Mouse (Mus musculus) stomach, embryonic 14.5 days (tissue): Measurements from ENCODE around the gene A830031A19Rik. TPM values are rescaled to one million over a fixed set of nuclear protein-coding genes. Genes with fewer than 3 reads are reported as not detected.

Experiments
- ATAC-seq: fragments of 200-750 bp; cut with Nextera tagmentation; 2 replicates; pipeline ENCODE4 v1.8.0; 2017; ENCODE audit warnings: low read depth, moderate TSS enrichment; ENCODE audit not compliant: insufficient number of reproducible peaks, insufficient read depth, low FRiP score
- H3K27ac ChIP-seq: fragments of 300-500 bp; sonication (generic); 2 replicates; pipeline ENCODE4 v1.5.1; 2014; ENCODE audit warnings: mild to moderate bottlenecking, low read length, moderate library complexity, mixed read lengths
- H3K27me3 ChIP-seq: fragments of 300-500 bp; sonication (generic); 2 replicates; pipeline ENCODE4 v1.6.1; 2014; ENCODE audit warnings: low read length, control low read depth, mixed read lengths; ENCODE audit not compliant: control insufficient read depth, insufficient read depth
- H3K36me3 ChIP-seq: fragments of 300-500 bp; sonication (generic); 2 replicates; pipeline ENCODE4 v1.6.1; 2014; ENCODE audit warnings: mild to moderate bottlenecking, control low read depth, low read length, moderate library complexity, mixed read lengths; ENCODE audit not compliant: control insufficient read depth, insufficient read depth
- H3K4me1 ChIP-seq: fragments of 300-500 bp; sonication (generic); 2 replicates; pipeline ENCODE4 v1.6.1; 2014; ENCODE audit warnings: low read length, control low read depth, mixed read lengths; ENCODE audit not compliant: control insufficient read depth, insufficient read depth
- H3K4me2 ChIP-seq: fragments of 300-500 bp; sonication (generic); replicated peaks from 2 replicates; pipeline ENCODE4 v1.6.1; 2014; ENCODE audit warnings: low read depth, low read length, control low read depth
- H3K4me3 ChIP-seq: fragments of 300-500 bp; sonication (generic); 2 replicates; pipeline ENCODE4 v1.5.1; 2014; ENCODE audit warnings: low read depth, low read length, control low read depth
- H3K9ac ChIP-seq: fragments of 300-500 bp; sonication (generic); replicated peaks from 2 replicates; pipeline ENCODE4 v1.6.1; 2014; ENCODE audit warnings: low read depth, mild to moderate bottlenecking, control low read depth, low read length, moderate library complexity, mixed read lengths
- H3K9me3 ChIP-seq: fragments of 300-500 bp; sonication (generic); 2 replicates; pipeline ENCODE4 v1.6.1; 2016; ENCODE audit warnings: low read depth, low read length, control low read depth; ENCODE audit not compliant: control insufficient read depth
- WGBS: fragments of 180-500 bp; shearing (Covaris S2); extraction: QIAGEN DNeasy Blood & Tissue Kit; methylation state at CpG from one replicate; pipeline ENCODE4 v1.1.7; 2014; 5-methylcytosine and 5-hydroxymethylcytosine counted together
- polyA plus RNA-seq: library from polyadenylated mRNA; unstranded; fragments of >200 nt; fragmentation: Nextera tagmentation; extraction: Ambion mirVana; gene quantifications from 2 replicates; pipeline ENCODE4 v1.2.1, GENCODE M21; 2014

Gene A830031A19Rik
- polyA plus RNA-seq, 1 experiment from 2014 or later = not detected

DNA sequence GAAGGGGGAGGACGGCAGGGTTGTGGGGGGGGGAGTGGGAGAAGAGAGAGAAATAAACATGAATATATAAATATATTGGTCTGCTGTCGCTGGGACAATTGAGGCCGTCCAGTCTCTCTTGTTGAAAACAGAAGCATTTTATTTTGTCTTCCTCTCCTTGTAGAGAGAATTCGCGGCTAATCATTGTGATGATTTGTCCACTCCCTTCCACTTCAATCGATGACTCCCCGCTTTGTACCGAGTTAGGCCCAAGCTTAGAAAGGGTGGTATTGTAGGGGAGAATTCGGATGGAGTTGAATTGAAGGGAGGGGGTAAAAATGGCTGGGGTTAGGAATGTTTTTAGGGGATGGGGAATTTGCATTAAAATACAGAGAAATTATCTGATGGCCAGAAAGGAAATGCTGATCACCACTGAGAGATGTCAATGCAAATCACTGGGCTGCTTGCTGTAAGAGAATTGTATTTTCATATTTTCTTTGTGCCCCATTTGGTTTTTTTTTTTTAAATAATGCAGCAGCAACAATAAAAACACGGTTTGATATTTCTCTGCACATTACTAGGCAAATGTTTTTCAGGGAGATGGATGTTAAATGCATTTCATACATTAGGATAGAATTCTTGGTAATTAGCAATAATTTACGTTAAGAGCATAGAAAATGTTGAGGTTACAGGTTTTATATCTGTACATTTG lies 7.7 kb upstream of the A830031A19Rik start:
- H3K9ac ChIP-seq = peak overlapping the region; percentile 63; the same call in 1 of the 2 replicates
- peaks cover 10% of the 10 kb centered on the region for H3K36me3 ChIP-seq
- peak overlapping the region; percentile 96 for H3K27ac ChIP-seq
- ATAC-seq = no peak
- peak overlapping the region; percentile 99 for H3K4me2 ChIP-seq
- H3K4me3 ChIP-seq = peak overlapping the region; percentile 49
- peaks cover 28% of the 10 kb centered on the region for H3K4me1 ChIP-seq
- H3K27me3 ChIP-seq = no peaks in the 10 kb centered on the region
- 17% methylated on average over 11 of the region's 11 CpGs for WGBS
- no peaks in the 10 kb centered on the region for H3K9me3 ChIP-seq

DNA sequence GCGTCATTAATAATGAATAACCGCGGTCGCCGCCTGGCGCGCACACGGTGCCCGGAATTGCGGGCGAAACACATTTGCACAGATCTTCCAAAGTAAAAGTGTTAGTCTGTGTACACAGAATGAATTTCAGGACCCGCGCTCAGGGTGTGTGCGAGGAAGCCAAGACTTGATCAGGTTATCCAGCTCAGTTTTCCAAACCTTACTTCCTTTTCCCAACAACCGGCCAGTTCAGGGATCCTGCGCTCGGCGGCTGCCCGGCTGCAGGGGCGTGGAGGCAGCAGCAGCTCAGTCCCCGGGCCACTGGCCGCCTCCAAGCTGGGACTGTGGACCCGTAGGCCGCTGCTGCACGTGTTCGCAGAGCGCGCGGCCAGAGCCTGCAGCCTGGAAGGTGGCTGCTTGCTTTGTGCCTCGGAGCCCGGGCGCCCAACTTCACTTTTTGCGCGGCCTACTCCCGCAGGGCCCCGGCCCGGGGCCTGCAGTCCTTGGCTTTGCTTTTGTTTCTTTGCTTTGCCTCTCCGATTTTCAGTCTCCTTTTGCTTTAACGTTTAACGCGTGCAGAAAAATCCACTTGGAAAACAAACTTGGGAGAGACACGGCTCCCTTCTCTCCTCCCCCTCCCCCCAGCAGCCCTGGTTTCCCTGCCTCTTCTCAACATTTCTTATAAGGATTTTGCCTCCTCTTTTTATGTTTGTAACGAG lies 7.0 kb upstream of the A830031A19Rik start:
- under 1% methylated on average over 42 of the region's 43 CpGs for WGBS
- Histone ChIP-seq H3K27ac (peak overlapping the region; percentile 96), H3K36me3 (peaks cover 10% of the 10 kb centered on the region), H3K4me1 (peaks cover 28% of the 10 kb centered on the region), H3K4me3 (peak overlapping the region; percentile 49), H3K27me3 (no peaks in the 10 kb centered on the region), H3K9me3 (no peaks in the 10 kb centered on the region), H3K4me2 (peak overlapping the region; percentile 99), H3K9ac (peak overlapping the region; percentile 63)
- no peak for ATAC-seq

DNA sequence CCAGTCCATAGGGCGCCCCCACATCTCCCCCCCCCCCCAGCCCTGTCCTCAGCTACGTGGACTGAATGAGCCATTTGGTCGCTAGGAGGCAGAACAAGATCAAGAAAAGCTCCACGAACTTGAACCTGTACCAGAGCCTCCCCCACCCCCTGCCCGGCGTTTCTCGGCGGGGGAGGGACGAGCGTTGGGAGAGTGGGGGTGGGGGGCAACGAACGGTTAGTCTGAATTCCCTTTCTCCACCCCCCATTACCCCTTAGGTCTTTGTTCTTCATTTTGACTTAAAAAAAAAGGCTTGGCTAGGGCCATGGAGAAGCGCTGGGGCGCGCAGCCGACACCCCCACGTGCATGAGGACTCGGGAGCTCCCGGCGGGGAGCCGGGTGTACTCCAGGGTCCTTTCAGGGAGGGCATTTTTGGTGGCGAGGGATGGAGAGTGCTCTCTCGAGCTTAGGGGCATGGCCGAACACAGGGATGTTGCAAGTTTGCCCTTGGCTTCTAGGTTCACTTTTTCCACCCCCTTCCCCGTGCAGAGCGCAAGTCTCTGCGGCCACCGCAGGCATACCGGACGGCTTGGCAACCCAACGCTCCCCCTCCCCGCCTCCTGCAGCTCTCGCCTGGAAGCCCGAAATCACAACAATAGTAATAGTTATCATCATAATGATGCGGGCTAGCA lies 6.3 kb upstream of the A830031A19Rik start:
- peak overlapping the region; percentile 96 for H3K27ac ChIP-seq
- H3K36me3 ChIP-seq = peaks cover 10% of the 10 kb centered on the region
- H3K27me3 ChIP-seq = no peaks in the 10 kb centered on the region
- H3K4me3 ChIP-seq = peak overlapping the region; percentile 49
- H3K4me1 ChIP-seq = peaks cover 22% of the 10 kb centered on the region
- peak; percentile 25; the same call in 1 of the 2 replicates for ATAC-seq
- peak overlapping the region; percentile 63 for H3K9ac ChIP-seq
- WGBS = under 1% methylated on average over 34 of the region's 35 CpGs
- no peaks in the 10 kb centered on the region for H3K9me3 ChIP-seq
- peak overlapping the region; percentile 99 for H3K4me2 ChIP-seq

DNA sequence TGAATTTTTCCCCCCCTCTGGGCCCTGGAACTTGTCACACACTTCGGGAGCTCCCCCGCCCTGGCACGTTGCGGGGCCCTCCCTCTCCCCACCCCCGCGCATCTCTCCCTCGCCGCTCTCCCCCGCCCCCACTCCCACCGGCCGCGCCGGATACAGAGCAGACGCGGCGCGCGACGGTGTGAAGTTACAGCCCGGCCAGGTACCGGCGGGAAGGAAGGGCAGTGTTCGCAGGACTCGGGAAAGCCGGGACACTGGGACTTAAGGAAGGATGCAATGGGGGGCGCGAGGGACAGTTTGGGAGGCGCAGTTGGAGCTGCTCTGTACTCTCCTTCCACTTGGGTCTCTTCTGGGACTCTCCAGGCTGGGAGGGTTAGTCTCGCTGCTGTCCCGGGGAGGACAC lies 5.7 kb upstream of the A830031A19Rik start:
- H3K4me3 ChIP-seq = peak overlapping the region; percentile 49
- peak; percentile 14; the same call in 1 of the 2 replicates for ATAC-seq
- peaks cover 16% of the 10 kb centered on the region for H3K4me1 ChIP-seq
- WGBS = 1% methylated on average over 30 of the region's 30 CpGs
- no peaks in the 10 kb centered on the region for H3K9me3 ChIP-seq
- H3K27ac ChIP-seq = peak overlapping the region; percentile 96
- H3K9ac ChIP-seq = peak overlapping the region; percentile 63
- peaks cover 4% of the 10 kb centered on the region for H3K36me3 ChIP-seq
- peak overlapping the region; percentile 99 for H3K4me2 ChIP-seq
- no peaks in the 10 kb centered on the region for H3K27me3 ChIP-seq

DNA sequence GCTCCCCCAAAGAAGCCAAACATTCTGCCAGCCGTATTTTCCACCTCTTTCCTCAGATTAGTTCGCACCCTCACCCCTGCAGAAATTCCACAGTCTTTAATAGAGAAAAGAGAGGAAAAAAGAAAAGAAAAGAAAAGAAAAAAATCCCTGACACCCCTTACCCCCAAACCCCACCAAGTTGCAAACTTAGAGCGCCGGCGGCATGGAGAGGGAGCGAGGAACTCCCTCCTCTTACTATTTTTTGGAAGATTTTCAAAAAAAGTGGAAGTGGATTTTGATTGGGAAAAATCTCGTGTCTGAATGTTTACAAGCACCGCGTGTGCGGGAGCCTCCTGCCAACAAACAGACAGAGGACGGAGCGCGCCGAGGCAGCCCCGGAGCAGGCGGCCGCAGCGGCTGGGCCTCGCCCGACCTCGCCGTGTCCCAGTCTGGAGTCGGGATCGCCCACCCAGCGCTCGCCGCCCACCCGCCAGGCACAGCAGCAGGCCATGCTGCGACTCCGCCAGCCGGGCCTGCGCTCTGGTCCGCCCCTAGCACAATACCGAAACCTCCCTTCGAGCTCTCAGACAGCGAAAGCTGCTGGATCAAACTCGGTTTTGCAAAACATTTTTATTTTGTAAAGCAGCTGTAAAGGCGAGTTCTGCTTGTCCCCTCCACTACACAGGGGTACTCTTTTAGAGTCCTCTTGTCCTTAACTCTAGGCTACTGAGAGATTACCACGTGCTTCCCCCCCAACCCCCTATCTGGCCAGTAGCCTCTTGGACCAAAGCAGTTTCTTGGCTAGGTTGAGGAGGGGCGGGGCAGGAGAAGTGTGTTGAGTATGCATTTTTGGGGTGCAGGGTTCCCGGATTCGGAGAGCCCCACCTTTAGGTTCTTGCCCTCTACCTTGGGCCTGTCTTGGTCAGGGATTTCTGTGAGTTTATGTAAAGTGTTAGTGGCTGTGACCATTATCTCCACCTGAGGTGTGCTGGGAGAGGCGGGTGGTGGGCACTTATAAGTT lies 4.8 kb upstream of the A830031A19Rik start:
- ATAC-seq = no peak
- peaks cover 17% of the 10 kb centered on the region for H3K4me1 ChIP-seq
- under 1% methylated on average over 43 of the region's 43 CpGs for WGBS
- no peaks in the 10 kb centered on the region for H3K36me3 ChIP-seq
- peak overlapping the region; percentile 49 for H3K4me3 ChIP-seq
- peak overlapping the region; percentile 63 for H3K9ac ChIP-seq
- H3K9me3 ChIP-seq = no peaks in the 10 kb centered on the region
- peak overlapping the region; percentile 96 for H3K27ac ChIP-seq
- H3K27me3 ChIP-seq = no peaks in the 10 kb centered on the region
- peak overlapping the region; percentile 99 for H3K4me2 ChIP-seq

DNA sequence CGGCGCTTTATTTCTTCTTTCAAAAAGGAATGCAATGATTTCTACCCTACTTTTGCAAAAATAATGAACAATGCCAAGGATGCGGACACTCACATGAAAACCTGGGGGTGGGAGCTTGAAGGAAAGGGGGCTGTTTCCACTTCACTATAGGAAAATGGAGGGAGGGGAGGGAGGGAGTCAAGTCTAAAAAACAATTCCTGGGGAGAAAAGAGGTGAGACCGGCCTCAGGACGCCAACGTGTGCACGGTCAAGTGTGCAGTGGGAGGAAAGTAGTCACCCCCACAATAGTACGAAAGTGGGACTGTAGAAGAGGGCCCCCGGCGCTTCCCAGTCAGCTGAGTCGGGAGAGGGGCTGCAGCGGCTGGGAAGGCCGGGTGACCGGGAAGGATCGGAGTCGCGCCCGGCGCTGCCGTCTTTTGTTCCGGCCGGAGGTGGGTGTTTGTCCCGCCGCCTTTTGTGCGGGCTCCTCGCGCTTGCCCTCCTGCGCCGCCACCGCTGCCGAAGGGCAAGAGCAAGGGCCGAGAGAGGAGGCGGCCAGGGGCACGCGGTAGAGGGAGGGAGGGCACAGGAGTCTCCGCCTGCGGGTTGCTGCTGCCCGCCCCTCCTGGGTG lies 4.0 kb upstream of the A830031A19Rik start:
- Histone ChIP-seq H3K9me3 (no peaks in the 10 kb centered on the region), H3K4me1 (peaks cover 20% of the 10 kb centered on the region), H3K4me3 (peak overlapping the region; percentile 49), H3K4me2 (peak overlapping the region; percentile 99), H3K27me3 (no peaks in the 10 kb centered on the region), H3K36me3 (no peaks in the 10 kb centered on the region), H3K27ac (peak overlapping the region; percentile 96), H3K9ac (peak overlapping the region; percentile 63)
- ATAC-seq = no peak
- whole genome bisulfite sequencing = under 1% methylated on average over 38 of the region's 38 CpGs

DNA sequence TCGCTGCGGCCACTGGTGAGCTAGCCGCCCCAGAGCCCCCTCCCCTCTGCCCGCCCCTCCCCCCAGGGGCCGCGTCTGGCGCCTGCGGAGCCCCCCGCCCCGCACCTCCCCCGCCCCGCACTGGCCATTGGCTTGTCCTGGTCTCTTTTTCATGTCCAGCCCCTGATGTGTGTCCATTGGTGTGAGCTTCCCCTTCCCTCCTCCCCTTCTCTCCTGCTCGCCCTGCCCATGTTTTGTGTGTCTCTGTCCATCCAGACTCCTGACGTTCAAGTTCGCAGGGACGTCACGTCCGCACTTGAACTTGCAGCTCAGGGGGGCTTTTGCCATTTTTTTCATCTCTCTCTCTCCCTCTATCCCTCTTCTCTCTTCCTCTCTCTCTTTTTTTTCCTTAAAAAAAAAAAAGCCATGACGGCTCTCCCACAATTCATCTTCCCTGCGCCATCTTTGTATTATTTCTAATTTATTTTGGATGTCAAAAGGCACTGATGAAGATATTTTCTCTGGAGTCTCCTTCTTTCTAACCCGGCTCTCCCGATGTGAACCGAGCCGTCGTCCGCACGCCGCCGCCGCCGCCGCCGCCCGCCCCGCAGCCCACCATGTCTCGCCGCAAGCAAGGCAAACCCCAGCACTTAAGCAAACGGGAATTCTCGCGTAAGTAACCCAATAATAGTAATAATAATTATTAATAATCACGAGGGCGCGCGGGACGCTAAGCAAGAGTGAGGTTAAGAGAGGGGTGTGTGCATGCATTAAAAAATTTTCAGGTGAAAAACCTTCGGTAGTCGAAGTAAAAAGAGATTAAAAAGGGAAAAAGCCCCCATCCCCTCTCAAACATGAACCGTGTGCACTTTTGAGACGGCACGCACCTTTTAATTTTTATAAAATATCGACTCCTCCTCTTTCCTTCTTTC lies 3.2 kb upstream of the A830031A19Rik start, which contains the start of gene Bcl11a:
Bcl11a (plus strand) TSS at position 262 of the 911 bp plus-strand sequence.
- peak; percentile 86 for ATAC-seq
- Histone ChIP-seq H3K9ac (peak within 1 kb of the TSS; percentile 77), H3K9me3 (no peaks in the 10 kb centered on the region), H3K4me3 (peak within 1 kb of the TSS; percentile 49), H3K27ac (peak within 1 kb of the TSS; percentile 96), H3K4me2 (peak within 1 kb of the TSS; percentile 99), H3K4me1 (peaks cover 16% of the 10 kb centered on the region), H3K27me3 (no peaks in the 10 kb centered on the region), H3K36me3 (no peaks in the 10 kb centered on the region)
- WGBS = under 1% methylated on average over 38 of the region's 51 CpGs
